Mouse (Mus musculus): ENCODE results near the gene March8.

GRCm38 (mm10) chr6:116406152-116406551, 68.3 kb downstream of the March8 start:
- TF ChIP-seq USF1 (IDR thresholded peaks at IDR 0.05; ENCODE audit: low read depth, low read length) (no peak), MXI1 (IDR thresholded peaks at IDR 0.05; ENCODE audit: low read depth, low read length) (no peak), TCF12 (IDR thresholded peaks at IDR 0.05; ENCODE audit: low read depth, low read length) (no peak), TBP (IDR thresholded peaks at IDR 0.05; ENCODE audit: low read depth, low read length) (no peak), MYC (IDR thresholded peaks at IDR 0.05; ENCODE audit: low read depth, low read length) (no peak), CTCF (IDR thresholded peaks at IDR 0.05 in 2 of 3, conservative IDR thresholded peaks at IDR 0.05 in 1 of 3; ENCODE audit: control insufficient read depth in 1 of 3, insufficient read depth in 1 of 3, low read depth in 2 of 3, low read length in 3 of 3, poor library complexity in 1 of 3, severe bottlenecking in 1 of 3) (no peak), RAD21 (IDR thresholded peaks at IDR 0.05; ENCODE audit: low read depth, low read length) (no peak), KAT2A (conservative IDR thresholded peaks at IDR 0.05; ENCODE audit: low read depth, low read length) (no peak)

Measured in MEL (cell line).